Mouse (Mus musculus): ENCODE measurements around the gene Plcb2. TPM values are rescaled to one million over a fixed set of nuclear protein-coding genes. Genes with fewer than 3 reads are reported as not detected.

The Plcb2 gene
- total RNA-seq, 2 experiments from 2014 or later: 3.0 to 3.1 TPM

- DNase-seq (ENCODE audit: low spot score in 2 of 2): no peak
Measured at GRCm38 (mm10) chr2:118723693-118724486, 4.3 kb downstream of the Plcb2 start.

GRCm38 (mm10) chr2:118716677-118717076, 11.6 kb downstream of the Plcb2 start:
- DNase-seq (ENCODE audit: low spot score in 2 of 2): no peak

GRCm38 (mm10) chr2:118714230-118714629, 14.0 kb downstream of the Plcb2 start:
- peak; percentile 73 to 75 for DNase-seq (ENCODE audit: low spot score in 2 of 2)

DNA sequence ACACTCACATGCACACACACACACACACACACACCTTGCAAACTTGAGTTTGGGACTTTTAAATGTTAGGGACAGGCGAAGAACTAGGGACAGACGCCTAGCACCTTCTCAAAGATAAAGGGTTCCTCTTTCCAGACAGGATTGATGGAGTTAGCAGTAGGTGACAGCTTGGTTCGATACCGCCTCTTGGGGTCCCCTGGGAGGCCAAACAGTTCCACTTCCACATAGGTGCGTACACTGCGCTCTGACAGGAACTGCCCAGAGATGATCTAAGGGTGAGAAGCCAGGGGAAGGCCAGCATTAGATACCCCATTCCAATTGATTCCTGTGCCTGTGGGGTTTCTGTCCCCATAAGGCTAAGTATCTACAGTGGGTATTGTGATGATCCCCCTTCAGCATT, 14.6 kb downstream of the Plcb2 start:
- no peak for DNase-seq (ENCODE audit: low spot score in 2 of 2)

DNA sequence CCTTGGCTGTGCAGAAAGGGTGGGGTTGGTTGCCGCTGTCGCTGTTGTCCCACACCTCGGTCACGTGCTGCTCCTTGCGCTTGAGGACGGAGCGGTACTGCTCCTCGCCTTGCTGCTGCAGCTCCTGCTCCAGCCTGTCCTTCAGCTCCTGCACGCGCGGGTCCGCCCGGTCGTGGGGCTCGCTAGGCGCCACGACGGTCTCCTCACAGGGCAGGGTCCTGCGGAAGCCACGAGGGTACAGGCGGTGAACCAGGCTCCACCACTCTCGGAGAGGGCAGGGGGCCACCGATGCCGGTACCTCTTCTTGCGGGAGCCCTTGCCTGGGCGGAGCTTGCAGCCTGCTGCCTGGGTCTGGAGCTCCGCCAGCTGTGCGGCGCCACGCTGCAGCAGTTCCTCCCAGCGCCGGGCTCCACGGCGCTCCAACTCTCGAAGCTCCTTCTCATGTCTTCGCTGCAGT, 17.2 kb downstream of the Plcb2 start:
- peak; percentile 47 to 72 for DNase-seq (ENCODE audit: low spot score in 2 of 2)

DNA sequence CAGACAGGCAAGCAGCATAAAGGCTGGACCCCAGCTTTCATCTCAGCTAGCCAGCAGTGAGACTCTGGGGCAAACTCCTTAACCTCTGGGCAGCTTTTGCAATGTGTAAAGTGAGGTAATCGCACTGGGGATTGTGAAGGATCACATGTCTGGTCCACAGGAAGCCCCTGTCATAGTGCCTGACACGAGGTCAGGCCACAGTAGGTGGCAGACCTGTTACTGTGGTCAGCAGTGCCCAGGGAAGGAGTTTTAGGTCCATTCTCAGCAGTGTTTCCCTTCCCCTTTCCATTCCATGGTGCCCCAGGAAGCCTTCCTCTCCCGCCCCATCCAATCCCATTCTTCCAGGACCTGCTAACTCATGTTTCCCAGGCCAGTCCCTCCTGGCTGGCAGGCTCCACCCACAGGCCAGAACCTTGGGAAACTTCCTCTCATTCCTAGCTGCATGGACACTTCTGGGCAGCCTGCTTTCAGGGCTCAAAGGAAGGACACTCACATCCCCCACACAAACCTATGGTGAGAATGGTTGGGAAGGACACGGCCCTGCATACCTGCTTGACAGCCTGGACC, 18.5 kb downstream of the Plcb2 start:
- DNase-seq (ENCODE audit: low spot score in 2 of 2): no peak

DNA sequence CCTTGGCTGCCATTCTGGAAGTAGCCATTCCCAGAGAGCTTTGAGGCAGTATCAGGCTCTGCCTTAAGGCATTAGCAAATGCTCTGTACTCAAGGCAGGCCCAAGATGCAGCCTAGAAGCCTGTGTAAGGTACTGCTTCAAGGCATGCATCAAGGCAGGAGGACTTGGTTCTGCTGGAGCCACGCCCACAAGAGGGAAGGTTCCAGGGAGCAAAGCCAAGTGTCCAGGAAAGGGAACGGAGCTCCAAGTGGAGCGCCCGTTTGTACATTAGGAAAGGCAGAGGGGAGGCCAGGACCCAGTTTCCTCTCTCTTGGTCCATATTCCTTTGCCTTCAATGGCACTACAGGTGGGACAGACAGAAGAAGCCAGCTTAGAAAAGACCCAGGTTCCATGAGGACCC, 19.8 kb downstream of the Plcb2 start:
- DNase-seq (ENCODE audit: low spot score in 2 of 2): no peak

- peak in 1 of 2 experiments; percentile 45 for DNase-seq (ENCODE audit: low spot score in 2 of 2)
Measured at GRCm38 (mm10) chr2:118706436-118706835, 21.8 kb downstream of the Plcb2 start.

GRCm38 (mm10) chr2:118703913-118704730, 24.1 kb downstream of the Plcb2 start, which contains the start of gene Ankrd63:
Gene Ankrd63, minus strand, starts transcription at chr2:118703963.
- DNase-seq (ENCODE audit: low spot score in 2 of 2): peak; percentile 44 to 58

DNA sequence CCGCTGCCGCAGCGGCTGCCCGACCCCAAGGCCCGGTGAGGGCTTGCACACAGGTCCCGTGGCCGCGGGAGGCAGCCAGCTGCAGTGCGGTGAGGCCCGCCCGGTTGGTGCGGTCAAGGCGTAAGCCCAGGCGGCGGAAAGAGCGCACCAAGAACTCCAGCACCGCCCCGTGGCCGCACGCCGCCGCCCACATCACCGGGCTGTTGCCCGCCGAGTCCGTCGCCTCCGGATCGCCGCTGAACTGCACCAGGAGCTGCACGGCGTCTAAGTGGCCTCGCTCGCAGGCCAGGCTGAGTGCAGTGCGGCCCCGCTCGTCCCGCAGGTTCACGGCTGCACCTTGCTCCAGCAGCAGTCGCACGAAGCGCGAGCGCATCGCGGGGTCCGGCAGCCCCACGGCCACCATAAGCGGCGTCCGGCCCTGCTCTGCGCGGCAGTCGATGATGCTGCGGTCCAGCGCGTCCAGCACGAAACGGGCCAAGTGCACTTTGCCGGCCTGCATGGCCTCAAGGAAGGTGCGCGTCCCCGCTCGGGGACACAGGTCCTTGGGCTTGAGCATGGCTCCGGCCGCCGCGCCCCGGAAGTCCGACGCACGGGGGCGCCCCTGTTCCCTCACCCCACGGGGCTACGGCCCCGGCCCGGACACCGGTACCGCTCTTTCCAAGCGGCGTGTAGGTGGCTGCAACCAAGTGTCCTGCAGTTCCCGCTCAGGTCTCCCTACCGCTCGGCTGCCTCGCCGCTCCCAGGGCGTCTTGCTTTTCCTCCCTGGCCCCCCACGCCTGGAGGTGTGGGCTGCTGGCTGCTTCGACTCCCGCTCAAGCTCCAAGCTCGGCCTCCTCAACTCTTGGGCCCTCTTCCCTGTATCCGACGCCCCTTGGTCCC, 25.1 kb downstream of the Plcb2 start:
- DNase-seq (ENCODE audit: low spot score in 2 of 2): peak; percentile 50 to 62

DNA sequence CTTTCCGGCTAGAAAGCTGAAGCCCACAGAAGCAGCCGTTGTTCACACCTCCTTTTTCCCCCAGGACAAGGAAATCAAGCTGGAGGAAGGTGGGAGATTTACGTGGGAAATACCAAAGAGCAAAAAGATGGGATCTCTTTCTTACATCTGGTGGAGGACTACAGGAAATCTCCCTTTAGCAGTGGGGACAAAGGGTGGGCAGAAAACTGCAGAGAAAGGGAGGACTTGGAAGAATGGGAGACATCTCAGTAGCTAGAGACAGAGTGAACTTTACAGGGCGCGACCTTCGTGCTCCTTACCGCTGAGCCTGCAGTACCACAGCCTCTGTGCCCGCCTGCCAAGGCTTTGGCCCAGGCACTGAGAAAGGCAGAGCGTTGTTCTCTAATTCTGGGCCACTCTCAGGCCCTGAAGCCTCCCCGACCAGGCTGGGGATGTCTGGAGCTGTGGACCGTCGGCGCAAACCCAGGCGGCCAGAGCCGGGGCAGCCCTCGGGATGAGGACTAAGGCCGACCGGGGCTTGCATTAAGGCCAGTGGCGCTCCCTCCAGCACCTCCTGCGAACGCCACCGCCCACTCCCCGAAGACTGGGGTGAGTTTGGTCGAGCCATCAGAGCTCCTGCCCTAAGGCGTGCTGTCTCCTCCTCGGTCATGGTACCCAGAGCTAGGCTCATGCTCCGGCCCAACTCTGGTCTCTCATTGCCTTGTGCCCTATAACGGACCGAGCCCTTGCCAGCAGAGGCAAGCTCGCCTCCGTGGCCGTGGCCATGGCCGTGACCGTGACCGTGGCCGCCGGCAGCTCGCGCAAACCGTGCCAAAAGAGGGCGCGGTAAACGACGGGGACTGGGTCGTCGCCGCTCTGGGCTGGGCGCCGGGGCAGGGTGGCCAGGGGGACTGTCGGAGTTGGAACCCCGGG, 26.0 kb downstream of the Plcb2 start:
- DNase-seq (ENCODE audit: low spot score in 2 of 2): no peak

DNA sequence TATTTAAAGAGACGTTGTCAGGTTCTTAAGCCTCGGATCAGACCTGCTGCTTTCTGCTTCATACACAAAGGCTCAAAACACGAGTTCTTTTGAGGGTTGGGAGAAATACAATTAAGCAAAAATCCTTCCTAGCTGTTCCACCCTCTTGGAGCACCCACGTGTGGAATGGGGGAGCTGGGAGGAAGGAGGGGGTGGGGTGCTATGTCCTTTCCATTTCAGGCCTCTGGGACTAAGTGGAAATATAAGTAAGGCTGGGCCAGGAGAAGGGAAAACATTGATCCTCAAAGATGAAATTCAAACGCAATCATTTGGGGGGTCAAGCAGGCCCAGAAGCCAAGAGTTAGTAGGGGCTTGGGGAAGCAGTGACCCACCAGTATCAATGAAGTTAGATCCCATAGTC, 27.1 kb downstream of the Plcb2 start:
- DNase-seq (ENCODE audit: low spot score in 2 of 2): no peak

DNA sequence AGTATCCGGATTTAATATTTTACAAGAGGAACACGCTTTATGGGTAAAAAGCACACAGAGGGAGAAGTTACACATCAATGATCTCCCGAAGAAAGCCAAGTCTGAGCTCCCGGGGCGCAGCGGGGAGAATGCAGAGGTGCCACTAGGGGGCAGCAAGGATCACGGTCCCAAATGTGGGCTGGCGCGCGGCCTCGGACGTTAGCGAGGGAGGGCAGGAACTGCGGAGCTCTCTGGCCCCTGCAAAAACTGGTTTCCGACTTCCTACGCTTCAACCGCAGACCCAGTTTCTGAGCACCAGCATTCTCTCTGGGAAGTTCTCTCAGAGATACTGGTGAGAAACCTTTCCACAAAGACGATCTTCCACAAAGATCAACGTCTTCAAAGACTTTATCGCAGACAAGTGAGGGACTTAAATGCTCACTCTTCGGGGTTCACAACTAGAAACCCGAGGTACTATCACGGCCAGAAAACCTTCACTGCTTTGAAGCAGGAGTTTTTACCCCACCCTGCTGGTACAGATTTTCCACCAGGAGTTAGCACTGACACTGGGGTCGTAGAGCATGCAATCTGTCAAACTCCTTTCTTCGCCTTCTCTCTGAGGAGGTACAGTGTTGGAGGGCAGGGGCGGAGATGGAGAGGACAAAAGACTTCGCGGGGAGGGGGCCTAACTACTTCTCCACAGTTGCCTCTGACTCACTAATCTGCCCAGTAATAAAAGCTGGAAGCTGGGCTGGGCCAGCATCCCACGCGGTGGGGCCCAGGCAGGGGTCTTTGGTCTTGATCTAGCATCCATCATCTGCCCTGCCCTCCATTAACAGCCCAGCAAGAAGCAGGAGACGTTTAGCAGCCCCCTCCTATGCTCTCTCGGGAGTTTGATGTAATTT, 27.8 kb downstream of the Plcb2 start:
- peak; percentile 73 to 82 for DNase-seq (ENCODE audit: low spot score in 2 of 2)

DNA sequence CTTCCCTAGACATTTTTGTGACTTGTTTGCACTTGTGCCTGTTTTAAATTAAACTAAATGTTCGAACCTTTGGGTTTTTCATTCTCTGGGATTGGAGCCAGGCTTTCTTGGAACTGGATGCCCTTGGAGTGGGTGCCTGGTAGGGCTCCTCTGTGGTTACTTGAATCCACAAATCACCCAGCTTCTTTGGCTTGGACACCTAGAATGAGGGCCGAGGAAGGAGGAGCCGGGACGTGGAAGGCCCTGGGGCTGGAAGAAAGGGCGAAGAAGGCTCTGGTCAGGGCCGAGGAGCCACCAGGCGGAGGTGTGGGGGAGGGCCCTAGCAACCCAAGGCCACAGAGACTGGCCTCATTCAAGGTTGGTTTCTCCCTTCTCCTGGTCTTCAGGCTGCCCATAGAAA, 30.3 kb downstream of the Plcb2 start:
- no peak for DNase-seq (ENCODE audit: low spot score in 2 of 2)

GRCm38 (mm10) chr2:118697311-118697877, 30.8 kb downstream of the Plcb2 start:
- DNase-seq (ENCODE audit: low spot score in 2 of 2): no peak

- no peak for DNase-seq (ENCODE audit: low spot score in 2 of 2)
Measured at GRCm38 (mm10) chr2:118696451-118697308, 31.6 kb downstream of the Plcb2 start.

DNA sequence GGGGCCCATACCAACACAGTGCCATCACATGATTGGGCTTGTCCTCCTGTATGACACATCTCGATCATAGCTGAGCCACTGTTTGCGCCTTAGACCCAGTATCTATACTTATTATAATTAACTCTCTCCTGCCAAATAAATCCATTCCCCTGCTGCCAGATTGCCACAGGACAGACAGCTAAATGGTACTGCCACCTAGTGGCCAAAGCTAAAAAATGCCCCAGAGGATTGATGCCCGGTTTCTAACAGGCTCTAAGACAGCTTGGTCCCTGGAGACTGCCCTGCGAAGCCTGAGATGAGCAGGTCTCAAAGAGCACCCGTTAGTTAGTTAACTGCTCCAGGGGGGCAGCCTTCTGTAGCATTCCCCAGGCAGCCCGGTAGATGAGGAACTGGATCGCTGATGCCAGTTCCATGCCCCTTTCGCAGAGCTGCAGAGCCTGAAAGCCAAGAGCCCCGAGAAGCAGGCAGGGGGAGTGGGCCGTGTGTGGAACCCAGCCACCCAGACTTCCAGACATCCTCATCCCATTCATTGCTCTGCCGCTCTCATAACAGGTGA, 32.5 kb downstream of the Plcb2 start:
- DNase-seq (ENCODE audit: low spot score in 2 of 2): peak in 1 of 2 experiments; percentile 44
